Mouse (Mus musculus) gastrocnemius, postnatal 14 days (tissue): ENCODE measurements around the gene Sar1b. TPM values are rescaled to one million over a fixed set of nuclear protein-coding genes. Genes with fewer than 3 reads are reported as not detected.
"Not testable (repeated sequence)": the region's sequence is repeated elsewhere in the genome, so short reads cannot be mapped to it uniquely, and the experiment has no call there.

Experiments
- DNase-seq: peaks from one replicate; pipeline ENCODE4 v3.0.0; 2021; ENCODE audit warnings: mixed read lengths
- intact Hi-C: fragments of 180-260 bp; cut with DNase I; formaldehyde crosslinking; loops from one replicate; pipeline ENCODE4 v1.15.1; 2025; ENCODE audit warnings: low total_unique reads
- total RNA-seq, 2 experiments: library from RNA; stranded (reverse); gene quantifications; 2 replicates each; pipeline ENCODE4 v1.2.3; 2021

Gene Sar1b
- total RNA-seq, 2 experiments from 2014 or later = 212 to 254 TPM

DNA sequence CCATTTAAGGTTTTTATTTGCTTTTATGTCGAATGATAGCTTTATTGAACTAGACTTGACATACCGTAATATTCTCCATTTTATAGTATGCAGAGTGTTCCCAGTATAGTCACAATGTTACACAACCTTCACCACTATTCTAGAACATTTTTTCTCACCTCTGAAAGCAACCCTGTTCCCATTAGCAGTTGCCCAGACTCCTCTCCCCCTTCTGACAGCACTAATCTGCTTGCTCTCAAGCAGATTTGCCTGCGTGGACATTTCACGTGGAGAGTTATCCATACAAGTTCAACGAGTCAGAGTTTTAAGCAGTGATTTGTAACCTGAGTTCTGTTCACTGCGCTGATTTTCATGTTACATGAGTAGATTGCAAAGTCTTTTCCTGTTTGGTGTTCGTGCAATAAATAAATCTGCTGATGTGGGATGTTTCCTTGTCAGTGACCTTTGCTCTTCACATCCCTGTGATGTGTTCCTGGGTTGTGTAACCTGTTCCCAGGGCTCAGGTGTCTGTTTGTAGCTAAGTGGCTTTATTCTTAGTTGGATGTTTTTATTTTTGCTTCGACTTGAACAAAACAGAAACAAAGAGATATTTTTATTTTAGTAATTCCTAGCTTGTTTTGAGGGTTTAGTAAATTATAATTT lies 4.2 kb downstream of the Sar1b start:
- peak; percentile 14 for DNase-seq
- intact Hi-C loops = no loop called here

DNA sequence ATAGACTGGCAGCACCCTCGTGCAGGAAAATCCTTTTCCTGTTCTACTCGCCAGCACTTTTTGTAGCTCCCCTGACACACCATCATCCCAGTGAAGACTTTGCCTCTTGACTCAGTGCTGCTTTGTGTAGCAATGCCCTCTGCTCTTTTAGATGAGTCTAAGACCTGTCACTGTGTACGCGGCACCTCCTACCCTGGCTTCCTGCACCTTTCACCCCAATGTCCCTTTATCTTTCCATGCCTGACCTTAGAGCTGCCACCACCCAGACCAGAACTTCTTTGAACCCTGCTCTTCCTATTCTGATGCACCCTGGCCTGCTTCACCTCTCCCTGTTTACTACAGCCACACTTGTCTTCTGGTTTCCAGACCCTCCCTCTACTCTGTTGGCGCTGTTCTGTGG lies 4.8 kb downstream of the Sar1b start:
- intact Hi-C loops = no loop called here
- no peak for DNase-seq

DNA sequence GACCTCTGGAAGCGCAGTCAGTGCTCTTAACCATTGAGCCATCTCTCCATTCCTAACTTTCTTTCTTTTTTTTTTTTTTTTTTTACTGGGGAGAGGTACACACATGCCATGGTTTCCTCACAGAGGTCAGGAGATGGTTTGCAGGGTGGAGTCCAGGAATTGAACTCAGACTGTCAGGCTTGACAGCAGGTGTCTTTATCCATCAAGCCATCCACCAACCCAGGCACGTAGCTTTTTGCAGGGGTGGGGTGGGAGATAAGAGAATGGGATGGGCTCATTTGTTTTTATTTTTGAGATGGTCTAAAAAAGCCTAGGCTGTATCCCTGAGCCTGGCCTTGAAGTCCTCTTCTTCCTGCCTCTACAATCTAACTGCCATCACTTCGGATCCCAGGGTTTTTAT lies 12.0 kb downstream of the Sar1b start:
- intact Hi-C loops = no loop called here
- DNase-seq = no peak

DNA sequence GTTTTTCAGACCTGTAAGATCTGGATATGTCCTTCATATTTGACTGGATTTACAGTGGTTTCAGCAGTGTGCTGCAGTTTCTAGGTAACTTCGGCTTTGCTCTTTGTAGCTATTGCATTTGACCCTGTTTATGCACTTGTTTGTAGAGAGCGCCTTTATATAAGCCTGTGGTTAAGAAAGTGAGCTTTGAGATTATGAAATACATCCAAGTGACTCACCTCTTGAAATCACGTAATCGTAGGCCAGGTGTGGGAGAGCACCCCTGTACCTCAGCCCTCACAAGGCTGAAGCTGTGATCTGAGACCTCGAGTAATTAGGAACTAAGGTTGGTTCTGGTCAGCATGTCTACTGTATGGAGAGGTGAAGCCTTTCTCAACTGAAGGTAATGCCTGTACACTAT lies 14.0 kb downstream of the Sar1b start:
- no peak for DNase-seq
- intact Hi-C loops = no loop called here

DNA sequence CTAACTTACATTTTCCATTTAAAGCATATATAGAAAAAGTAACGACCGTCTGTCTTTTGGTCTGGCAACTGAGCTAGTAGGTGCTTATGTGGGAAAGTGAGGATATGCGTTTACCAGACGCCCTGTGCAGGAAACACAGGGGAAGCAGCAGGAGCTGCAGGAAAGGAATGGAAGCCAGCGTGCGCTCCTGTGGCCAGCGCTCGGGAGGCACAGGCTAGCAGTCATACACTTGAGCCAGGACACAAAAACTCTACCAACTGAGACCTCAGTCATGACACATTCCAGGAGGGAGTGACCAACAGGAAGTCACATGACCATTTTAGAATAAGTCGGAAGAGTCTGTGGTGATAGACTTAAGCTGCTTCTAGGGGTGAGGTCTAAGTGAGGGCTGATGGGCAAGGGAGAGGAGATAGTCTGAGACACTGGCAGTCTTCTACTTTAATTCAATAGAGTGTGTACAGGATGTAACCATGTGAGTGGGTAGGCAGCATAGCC lies 17.3 kb downstream of the Sar1b start:
- intact Hi-C loops = no loop called here

GRCm38 (mm10) chr11:51782721-51783120 lies 19.2 kb downstream of the Sar1b start:
- no peak for DNase-seq
- intact Hi-C loops = no loop called here

More for the DNA sequence above, 17.3 kb downstream of the Sar1b start:
- DNase-seq = no peak

DNA sequence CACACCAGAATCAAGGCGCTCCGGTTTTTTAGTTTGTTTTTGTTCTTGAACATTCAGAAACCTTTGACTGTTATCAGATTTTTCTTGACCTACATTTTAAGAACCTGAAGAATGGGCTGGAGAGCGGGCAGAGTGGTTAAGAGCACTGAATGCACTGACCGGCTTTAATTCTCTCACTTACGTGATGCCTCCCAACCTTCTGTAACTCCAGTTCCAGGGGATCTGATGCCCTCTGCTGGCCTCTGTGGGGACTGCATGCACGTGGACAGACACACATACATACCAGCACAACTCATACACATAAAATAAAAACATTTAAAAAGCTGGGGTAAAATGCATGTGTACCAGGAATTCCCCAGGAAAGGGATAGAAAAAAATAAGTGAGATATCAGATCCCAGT lies 22.4 kb downstream of the Sar1b start:
- peak; percentile 52 for DNase-seq
- intact Hi-C loops = no loop called here

DNA sequence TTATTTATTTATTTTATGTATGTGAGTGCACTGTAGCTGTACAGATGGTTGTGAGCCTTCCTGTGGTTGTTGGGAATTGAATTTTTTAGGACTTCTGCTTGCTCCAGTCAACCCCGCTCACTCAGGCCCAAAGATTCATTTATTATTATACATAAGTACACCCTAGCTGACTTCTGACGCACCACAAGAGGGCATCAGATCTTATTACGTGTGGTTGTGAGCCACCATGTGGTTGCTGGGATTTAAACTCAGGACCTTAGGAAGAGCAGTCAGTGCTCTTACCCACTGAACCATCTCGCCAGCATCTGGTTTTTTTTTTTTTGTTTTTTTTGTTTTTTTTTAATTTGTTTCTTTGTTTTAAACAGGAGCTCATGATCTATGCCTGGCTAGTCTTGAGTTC lies 26.2 kb downstream of the Sar1b start:
- DNase-seq = not testable (repeated sequence)
- intact Hi-C loops = loop anchor here (10.0 kb wide), 1 partner anchor 65 kb away; no protein-coding TSS in a partner anchor

DNA sequence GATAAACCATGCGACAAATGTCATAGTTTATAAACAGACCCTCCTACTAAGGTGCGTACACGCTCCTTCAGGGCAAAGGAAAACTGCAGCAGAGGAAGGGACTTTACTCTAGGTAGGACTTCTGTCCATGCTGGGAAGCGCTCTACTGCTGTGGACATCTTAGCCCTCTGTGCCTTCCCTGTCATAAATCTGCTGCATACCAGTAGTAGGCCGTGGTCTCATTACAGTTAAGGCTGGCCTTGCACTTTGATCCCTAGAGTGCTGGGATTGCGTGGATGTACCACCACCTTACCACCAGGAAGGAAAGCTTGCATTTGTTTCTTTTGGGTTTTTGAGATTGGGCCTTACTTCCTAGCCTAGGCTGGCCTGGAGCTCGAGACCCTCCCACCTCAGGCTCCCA lies 27.2 kb downstream of the Sar1b start:
- DNase-seq = no peak
- intact Hi-C loops = loop anchor here (10.0 kb wide), 1 partner anchor 66 kb away; no protein-coding TSS in a partner anchor

DNA sequence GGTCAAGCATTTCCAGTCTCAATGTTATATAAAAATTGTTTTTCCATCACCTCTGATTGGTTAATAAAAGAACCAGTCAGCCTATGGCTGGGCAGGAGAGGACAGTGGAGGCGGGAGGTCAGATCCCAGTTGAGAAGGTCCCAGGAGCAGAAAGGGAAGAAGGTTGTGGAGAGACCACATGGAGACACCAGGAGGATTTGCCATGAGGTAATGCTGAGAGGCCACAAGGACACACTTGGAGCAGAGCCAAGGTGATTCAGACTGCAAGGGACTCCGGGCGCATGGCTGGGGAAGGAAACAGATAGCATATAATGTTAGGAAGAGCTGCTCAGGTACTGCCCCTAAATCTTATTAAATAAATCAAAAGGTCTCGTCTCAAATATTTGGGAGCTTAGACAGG lies 32.8 kb downstream of the Sar1b start:
- intact Hi-C loops = loop anchor here (10.0 kb wide), 1 partner anchor 71 kb away; no protein-coding TSS in a partner anchor

DNA sequence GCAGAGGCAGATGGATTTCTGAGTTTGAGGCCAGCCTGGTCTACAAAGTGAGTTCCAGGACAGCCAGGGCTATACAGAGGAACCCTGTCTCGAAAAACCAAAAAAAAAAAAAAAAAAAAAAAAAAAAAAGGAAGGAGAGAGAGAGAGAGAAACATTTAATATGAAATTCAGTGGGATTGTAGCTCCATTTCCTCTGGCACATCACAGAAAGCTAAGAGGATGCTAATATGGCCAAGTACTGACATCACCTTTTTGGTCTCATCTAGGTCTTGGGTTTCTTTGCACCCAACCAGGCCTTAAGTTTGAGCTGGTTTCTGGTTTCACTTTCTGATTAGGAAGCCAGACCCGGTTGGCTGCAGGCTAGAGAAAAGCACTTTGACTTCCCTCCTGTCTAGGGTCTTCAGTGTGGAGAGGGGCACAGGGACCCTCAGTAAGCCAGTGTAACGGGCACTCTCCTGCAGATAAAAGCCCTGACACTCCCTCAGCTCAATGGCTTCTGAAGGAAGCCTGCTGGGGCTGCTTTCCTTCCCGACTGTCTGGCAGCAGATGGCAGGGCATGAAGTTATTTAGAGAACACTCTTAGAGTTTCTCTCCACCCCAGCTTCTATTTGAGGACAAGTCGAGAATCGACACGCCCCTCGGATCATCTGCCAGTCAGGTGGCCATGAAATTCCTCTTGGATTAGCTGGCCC lies 37.3 kb downstream of the Sar1b start:
- intact Hi-C loops = no loop called here
- DNase-seq = peak; percentile 39

More for the DNA sequence above, 32.8 kb downstream of the Sar1b start:
- DNase-seq = no peak

DNA sequence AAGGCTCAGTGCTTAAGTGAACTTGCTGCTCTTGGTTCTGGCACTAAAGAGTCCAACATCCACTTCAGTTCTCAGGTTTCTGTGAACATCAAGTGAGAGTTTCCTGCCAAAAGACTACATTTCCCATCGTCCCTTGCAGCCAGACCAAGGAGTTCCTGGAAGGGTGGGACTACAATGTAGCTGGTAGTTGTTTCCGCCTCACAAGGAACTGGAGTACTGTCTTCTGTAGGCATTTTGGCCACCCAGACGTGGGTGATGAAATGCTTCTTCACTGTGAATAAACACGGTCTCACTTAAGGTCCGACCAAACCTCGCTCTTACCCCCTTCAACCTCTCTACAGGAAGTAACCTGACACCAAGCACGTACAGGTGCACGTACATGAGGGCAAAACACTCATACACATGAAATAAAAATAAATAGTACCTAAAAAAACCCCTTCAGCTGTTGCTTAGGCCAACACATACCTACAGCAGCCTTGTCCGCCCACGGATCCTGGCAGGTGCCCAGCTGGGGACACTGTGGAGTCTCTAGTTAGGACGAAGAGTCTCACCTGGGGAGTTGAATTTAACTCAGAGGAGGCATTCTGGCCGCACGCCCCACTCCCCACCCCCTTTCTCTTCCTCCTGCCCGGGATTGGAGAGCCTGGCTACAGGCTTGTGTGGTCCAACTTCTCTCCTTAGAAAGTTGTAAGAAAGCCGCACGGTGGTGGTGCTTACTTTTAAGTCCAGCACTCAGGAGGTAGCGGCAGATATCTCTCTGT lies 41.9 kb downstream of the Sar1b start:
- intact Hi-C loops = no loop called here
- DNase-seq = peak; percentile 68

DNA sequence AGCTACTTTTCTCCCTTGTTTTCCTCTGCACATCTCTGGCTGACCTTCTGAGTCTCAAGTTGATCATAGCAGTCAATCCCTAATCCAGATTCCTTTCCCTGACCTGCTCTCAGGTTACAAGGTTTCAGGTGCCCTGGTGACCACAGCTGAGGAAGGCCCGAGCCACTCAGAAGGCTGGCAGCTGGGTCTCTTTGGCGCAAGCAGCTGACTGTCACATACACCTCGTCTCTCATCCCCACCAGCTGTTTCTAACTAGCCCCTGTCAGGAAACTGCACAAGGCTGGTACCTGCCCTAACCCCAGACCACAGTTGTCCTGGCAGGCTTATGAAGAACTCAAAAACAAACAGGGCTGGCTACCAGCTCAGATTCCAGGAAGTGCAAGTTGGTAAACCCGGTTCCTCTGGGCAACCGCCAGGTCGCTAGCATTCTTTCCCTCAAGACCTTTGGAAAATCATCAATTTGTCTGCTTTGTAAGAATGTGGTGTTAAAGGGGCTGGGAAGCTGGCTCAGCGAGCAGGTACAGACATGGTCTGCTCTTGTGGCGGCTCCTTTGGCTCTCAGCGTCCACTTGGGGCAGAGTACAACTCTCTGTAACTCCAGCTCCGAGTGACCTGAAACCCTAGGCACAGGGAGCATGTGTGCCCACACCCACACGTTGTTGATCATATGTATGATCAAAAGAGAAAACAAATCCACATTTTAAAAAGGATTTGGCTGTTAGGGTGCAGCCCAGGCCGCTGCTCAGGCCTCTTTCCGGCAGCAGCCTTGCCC lies 43.8 kb downstream of the Sar1b start:
- intact Hi-C loops = no loop called here
- DNase-seq = peak; percentile 52

DNA sequence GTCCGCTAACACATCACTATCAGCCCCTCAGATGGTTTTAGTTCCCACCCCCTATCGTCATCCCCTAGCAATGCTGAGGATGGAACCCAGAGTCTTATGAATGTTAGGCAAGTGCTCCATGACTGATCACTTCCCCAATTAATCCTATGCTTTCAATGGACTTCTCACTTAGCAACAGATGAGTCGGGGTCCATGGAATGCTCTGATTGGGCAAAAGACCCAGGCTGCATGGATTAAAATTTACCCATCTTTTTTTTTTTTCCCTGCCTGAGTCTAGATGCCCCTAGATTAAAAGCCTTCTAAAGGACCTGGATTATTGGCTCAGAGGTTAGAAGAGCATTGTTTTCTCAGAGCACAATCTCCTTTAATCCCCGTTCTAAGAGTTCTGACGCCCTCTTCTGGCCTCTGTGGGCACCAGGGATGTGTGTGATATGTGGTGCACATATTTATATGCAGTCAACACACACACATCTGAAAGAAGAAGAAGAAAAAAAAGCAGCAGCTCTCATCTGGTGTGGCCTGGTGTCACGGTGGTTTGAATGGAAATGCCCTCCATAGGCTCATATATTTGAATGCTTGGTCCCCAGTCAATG lies 46.2 kb downstream of the Sar1b start:
- DNase-seq = no peak
- intact Hi-C loops = no loop called here

GRCm38 (mm10) chr11:51811230-51811629 lies 47.7 kb downstream of the Sar1b start:
- intact Hi-C loops = no loop called here
- DNase-seq = no peak

DNA sequence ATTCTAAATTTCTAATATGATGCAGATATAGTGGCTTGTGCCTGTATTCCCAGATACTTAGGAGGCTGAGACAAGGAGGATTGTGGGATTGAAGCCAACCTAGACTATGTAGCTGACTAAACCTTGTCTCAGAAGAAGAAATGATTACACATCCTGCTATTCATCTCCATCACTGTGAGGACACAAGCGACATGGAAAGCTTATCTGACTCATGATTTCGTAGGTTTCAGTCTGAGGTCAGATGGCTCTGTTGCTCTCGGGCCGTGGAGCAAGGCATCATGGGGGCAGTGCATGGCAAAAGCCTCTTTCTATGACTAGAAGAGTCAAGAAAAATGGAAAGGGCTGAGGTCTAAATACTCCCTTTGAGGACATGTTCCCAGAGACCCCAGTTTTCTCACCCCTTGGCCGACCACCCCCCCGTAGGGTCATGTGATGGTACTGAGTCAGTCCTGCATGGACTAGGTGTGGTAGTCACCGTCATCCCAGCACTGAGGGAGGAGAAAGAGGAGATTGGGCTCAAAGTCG lies 48.6 kb downstream of the Sar1b start:
- DNase-seq = no peak
- intact Hi-C loops = no loop called here

GRCm38 (mm10) chr11:51817756-51818155 lies 54.3 kb downstream of the Sar1b start:
- peak; percentile 92 for DNase-seq
- intact Hi-C loops = loop anchor here (5.0 kb wide), 1 partner anchor 35 kb away; no protein-coding TSS in a partner anchor

DNA sequence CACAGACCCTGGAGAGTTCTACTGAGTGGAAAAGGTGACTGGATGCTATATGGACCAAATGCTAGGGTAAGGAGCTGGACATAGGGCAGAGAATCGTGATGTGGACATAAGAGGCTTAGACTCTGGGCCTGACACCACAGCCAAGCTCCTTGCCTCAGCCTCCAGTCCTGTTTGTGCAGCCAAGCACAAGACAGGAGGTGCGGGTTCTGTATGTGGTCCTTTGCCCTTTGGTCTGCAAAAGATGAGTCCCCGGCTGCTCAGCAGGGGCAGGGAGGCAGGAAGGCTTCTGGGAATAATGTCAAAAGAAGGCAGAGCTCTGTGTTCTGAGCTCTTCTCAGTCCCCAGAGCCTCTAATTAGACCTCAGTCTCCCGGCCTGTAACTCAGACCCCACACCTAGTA lies 55.4 kb downstream of the Sar1b start:
- DNase-seq = no peak
- intact Hi-C loops = loop anchor here (5.0 kb wide), 1 partner anchor 33 kb away; no protein-coding TSS in a partner anchor

DNA sequence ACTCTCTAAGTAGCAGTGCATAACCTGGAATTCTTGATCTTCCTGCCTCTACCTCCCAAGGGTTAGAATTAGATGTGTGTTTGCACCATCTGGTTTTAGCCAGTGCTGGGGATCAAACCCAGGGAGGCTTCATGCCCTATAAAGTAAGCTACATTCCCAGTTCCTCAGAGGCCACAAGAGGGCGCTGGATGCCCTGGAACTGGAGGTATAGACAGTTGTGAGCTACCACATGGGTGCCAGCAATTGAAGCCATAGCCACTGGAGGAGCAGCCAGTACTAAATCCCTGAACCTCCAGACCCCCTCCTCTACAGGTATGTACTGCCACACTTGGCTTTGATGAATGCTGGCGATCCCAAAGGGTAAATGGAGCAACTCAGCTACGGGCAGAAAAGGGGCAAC lies 56.5 kb downstream of the Sar1b start:
- peak; percentile 39 for DNase-seq
- intact Hi-C loops = loop anchor here (5.0 to 10.0 kb wide), 3 partner anchors 32 to 405 kb away; partner anchors contain the start of gene Cdkn2aipnl
